Mouse (Mus musculus): ENCODE data around the gene Tmem14c.
"Not testable (repeated sequence)": the region's sequence is repeated elsewhere in the genome, so short reads cannot be mapped to it uniquely, and the experiment has no call there.

Gene Tmem14c

DNA sequence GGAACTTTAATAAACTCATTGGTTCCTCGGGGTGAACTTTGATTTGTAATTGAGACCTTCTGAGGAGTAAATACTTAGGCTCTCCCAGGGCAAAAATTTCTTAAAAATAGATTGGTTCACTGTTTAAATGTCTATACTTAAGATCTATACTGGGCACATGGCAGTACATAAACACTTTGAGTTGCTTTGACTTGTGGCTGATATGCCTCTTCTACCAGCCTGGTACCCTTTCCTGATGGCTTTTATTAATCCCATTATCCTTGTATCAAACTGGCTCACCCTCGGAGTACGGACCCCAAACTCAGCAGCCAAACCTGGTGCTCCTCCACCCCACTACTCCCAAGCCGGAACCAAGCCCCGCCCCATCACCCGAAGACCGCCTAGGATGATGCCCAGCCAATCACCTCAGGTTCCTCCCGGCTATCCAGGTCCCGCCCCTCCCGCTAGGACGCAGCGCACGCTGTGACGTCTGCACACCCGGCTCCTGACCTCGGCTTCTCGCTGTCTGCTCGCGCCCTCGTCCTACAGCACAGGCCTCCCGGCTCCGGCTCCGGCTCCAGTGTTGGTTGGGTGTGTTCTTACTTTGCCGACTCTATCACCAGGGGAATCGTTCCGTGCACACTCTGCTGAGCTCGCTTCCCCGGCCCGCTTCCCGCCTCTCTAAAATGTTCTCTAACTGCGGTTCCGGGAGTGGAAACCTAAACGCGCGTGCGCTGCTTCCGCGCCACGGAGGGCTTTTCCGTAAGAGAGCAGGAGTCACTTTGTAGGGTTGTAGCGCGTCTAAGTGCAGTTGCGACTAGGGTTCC is at the start of gene Tmem14c:
Gene Tmem14c (plus strand): TSS at position 464 of the 806 bp plus-strand sequence.
- DNase-seq (ENCODE audit: low read depth, low spot score), result peak; percentile 94

DNA sequence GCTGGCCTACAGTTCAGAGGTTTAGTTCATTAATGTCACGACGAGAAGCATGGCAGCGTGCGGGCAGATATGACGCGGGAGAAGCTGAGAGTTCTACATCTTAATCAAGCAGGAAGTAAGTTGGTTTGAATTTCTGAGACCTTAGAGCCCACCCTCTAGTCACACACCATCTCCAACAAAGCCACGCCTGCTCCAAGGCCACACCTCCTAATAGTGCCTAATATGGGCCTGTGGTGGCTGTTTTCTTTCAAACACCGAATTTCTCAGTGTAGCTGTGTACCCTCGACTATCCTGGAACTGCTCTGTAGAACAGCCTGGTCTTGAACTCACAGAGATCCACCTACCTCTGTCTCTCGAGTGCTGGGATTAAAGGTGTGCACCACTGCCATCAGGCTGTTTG is 48.5 kb upstream of the Tmem14c start:
- DNase-seq (ENCODE audit: low read depth, low spot score), result no peak

DNA sequence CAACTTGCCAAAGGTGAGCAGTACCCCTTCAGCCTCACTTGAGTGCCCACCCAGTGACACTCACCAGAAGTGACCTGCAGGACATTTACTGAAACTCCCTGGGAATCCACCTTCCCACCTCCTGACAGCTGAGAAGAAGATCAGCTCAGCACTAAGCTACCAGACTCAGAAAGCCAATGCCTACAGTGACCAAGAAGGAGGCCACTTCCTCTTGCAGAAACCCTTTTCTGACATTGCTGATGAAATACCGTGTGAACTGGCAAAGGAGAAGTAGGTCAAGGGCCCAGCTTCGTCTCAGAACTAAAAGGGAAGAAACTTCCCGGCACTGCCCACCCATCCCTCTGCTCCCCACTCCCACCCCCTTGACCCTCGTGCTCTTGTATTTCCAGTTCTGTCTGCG is 47.5 kb upstream of the Tmem14c start:
- no peak for DNase-seq (ENCODE audit: low read depth, low spot score)

DNA sequence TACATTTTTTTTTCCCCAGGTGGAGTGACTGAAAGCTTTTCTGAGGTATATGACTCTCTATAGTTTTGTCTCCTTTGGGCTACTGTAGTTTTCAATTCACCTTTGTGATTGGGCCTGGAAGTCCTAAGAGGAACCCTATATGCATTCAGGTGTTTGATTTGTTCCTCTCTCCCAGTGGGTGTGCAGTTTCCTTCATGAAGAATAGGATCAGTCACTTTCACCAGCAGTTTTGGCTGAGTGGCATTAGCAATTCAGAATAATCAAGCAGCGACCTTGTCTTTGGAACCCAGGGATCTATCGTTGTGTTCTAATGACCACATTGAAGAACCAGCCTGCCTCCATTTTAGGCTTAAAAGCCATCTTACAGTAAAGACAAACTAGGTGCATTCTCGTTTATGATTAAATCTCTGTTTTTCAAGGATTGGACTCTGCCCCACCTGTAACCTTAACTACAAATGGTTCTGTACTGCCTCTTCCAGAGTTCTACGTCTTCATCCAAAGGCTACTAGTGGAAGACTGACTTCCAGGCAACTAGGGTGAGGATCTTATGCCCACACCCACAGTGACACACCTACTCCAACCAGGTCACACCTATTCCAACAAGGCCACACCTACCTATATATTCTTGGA is 46.2 kb upstream of the Tmem14c start:
- DNase-seq (ENCODE audit: low read depth, low spot score), result peak; percentile 75

DNA sequence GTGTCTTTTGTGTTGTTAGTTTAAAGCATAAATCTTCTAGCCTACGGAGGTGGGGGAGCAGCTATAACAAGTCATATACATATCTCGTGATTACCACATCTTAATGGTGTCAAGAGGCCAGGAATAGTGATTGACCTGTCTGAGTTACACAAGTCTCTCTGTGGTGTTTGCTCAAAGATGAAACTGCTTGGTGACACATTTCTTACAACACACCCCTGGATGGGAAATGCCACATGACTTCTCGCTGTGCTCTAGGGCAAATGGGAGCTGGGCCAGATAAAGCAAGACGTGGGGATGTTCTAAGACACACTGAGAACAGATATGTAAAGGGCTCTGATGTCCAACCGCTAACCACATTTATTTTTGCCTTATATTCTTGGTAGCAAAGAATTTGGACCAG is 44.8 kb upstream of the Tmem14c start:
- no peak for DNase-seq (ENCODE audit: low read depth, low spot score)

DNA sequence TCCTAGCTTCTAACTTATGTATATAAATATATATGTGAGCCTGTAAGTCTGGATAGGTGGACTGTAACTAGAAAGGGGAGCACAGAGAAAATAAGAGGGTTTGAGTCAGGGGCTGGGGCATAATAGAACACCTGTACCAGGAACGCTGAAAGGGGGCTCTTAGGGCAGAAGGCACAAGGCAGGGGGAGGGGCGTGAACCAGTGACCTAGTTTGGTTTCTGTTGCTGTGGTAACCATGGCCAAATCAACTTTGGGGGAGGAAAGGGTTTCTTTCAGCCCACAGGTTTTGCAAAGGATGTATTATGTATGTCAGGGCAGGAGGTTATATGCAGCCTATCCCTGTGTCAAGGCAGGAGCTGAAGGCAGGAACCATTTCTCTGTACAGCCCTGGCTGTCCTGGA is 44.3 kb upstream of the Tmem14c start:
- no peak for DNase-seq (ENCODE audit: low read depth, low spot score)

DNA sequence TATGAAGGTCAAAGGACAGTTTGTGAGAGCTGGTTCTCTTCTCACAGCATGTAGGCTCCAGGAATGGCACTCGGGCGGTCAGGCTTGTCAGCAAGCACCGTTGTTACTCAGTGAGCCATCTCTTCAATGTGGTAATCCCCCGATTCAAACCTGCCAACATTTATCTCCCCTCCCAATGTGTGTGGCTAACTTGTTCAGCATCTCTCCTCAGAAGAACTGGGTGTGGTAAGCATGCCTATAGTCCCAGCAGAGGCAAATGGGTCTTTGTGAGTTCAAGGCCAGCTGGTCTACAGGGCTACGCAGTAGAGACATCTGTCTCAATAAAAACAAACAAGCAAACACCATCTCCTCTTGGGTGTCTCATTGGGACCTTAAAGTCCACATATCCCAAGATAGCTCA is 43.1 kb upstream of the Tmem14c start:
- peak; percentile 57 for DNase-seq (ENCODE audit: low read depth, low spot score)

DNA sequence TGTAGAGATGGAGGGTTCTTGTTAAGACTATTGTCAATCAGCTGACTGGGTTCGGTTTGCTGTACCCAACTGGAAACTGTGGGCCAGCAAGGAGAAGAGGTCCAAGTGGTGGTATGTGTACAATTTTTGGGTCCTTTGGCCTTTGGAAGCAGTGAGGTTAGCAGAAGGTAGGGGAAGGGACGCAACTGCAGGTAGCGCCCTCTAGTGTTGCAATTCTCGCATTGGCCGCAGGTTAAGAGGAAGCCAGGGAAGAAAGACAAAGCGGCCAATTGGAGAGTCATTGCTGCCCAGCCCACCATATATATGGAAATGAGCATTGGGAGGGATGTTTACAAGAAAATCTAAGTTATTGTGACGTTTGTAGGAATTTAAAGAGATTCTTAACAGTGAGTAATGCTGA is 38.5 kb upstream of the Tmem14c start:
- peak; percentile 92 for DNase-seq (ENCODE audit: low read depth, low spot score)

DNA sequence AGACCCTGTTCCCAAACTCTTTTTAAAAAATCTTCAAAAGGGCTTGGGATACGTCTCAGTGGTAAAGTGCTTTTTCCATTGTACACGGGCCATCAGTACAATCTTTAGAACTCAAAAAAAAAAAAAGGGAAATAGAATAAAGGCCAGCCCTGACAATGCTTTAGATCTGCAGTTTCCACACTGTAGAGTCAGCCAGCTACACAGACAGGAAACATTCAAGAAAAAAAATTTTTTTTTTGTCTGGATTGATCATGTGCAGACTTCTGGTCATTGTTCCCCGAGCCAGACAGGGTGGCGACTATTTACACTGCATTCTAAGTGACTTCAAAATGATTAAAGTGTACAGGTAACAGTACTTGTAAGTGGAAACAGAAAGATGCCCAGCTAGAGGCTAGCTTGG is 37.4 kb upstream of the Tmem14c start:
- DNase-seq (ENCODE audit: low read depth, low spot score), result no peak

DNA sequence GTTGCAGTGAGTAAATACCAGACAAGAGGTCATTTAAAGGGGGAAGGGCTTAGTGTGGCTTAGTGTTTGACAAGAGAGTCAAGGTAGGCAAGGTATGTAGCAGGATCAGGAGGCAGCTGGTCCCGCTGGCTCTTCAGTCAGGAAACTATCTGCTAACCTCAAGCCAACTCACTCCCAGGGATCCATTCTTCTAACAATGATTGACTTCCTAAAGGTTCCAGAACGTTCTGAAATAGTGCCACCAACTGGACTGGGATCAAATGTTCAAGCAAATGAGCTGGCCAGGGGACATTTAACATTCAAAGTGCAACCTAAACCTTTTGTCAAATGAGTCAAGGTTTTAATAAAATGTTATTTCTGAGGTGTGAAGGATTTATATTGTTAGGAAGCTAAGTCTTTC is 36.8 kb upstream of the Tmem14c start:
- no peak for DNase-seq (ENCODE audit: low read depth, low spot score)

DNA sequence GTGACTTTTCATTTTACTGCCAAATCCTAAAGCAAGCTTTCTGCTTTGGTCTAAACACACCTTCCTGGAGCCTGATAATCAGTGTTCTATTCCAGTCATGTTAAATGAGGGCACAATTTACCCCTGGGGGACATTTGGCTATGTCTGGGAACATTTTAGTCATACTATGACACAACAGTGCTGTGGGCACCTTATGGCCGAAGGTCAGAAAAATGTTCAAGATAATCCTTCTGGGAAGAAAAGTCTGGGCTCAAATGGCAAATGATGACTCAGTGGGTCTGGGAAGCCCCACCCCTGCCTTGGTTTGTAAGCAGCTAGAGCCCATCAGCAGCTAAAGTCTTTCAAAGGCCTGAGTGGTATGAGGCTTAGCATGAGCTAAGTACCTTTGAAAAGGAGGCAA is 33.3 kb upstream of the Tmem14c start:
- DNase-seq (ENCODE audit: low read depth, low spot score), result no peak

DNA sequence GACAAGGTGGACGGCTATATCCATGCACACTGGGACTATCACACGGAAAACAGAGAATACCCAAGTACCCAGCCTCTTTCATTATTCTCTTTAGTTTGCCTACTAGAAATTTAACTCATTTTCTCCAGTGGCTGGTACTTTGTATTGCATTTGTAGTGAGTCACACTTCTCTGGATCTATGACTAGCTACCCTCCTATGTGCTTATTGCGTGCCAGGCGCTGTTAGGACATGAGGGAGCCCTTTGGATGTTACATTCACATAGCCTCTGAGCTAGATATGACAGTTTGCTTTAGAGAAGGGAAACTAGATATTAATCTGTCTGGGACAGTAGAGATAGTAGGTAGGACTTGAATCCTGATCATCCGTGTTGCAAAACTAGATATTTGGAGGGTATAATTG is 30.0 kb upstream of the Tmem14c start:
- no peak for DNase-seq (ENCODE audit: low read depth, low spot score)

DNA sequence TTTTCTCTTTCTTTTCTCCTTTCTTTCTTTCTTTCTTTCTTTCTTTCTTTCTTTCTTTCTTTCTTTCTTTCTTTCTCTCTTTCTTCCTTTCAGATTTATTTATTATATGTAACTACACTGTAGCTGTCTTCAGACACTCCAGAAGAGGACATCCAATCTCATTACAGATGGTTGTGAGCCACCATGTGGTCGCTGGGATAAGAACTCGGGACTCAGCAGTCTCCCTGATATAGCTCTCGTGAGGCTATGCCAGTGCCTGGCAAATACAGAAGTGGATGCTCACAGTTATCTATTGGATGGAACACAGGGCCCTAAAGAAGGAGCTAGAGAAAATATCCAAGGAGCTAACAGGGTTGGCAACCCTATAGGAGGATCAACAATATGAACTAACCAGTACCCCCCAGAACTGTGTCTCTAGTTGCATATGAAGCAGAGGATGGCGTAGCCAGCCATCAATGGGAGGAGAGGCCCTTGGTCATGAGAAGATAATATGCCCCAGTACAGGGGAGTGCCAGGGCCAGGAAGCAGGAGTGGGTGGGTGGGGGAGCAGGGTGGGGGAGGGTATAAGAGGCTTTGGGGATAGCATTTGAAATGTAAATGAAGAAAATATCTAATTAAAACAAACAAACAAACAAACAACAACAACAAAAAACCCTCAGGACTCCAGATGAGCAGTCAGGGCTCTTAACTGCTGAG is 28.3 kb upstream of the Tmem14c start:
- not testable (repeated sequence) for DNase-seq (ENCODE audit: low read depth, low spot score)

DNA sequence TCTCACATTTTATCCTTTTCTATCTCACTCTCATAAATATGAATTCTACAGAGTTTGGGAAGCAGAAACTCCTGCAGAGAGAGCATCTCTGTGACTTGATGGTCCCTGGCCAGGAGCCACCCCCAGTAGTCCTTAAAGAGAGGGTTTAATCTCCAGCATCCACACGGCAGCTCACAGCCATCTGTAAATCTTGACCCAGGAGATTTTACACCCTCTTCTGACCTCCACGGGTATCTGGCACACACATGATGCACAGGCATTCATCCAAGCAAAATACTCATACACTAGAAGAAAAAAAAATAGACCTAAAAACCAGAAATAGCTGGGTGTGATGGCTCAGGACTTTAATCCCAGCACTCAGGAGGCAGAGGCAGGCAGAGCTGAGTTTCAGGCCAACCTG is 27.7 kb upstream of the Tmem14c start:
- DNase-seq (ENCODE audit: low read depth, low spot score), result no peak

DNA sequence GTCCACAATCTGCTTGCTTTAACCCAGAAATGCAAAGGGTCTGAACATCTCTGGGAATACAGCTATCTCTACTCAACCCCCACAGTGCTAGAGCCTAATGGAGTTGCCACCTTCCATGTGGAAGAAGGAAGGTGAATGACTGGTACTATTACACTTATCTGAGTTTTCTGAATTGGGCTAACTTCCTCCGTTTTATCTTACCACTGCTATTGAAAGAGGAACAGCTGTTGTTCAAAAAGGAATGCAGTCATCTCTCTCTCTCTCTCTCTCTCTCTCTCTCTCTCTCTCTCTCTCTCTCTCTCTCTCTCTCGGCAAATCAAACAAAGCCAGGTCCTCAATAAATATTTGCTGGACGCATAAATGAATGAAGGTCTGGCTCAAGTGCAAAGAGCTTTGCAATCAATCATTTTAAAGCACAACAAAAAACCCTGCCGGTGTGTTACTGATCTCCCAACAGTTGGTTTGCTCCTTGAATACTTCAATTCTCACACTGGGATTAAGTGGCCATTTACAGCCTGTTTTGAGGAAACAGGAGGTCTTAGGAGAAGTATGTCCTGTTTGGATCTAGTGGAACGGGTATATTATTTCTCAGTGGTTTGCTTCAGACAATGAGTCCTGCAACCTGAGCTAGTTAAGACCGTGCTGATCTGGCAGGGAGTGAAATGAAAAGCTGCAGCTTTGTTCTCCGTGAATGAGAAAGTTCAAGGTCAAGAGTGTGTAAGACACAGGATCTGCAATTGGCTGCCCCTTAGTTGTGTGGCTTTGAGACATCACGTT is 21.4 kb upstream of the Tmem14c start:
- DNase-seq (ENCODE audit: low read depth, low spot score), result peak; percentile 60

DNA sequence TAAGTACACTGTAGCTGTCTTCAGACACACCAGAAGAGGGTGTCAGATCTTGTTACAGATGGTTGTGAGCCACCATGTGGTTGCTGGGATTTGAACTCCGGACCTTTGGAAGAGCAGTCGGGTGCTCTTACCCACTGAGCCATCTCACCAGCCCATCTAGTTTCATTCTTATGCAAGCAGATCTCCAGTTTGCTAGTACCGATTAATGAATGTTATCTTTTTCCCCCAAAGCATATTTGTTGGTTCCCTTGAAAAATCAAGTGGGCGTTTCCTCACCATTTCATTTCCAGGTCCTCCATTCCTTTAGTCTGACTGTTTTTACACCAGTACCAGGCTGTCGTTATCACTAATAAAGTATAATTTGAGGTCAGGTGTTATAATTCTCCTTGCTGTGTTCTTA is 17.6 kb upstream of the Tmem14c start:
- not testable (repeated sequence) for DNase-seq (ENCODE audit: low read depth, low spot score)

DNA sequence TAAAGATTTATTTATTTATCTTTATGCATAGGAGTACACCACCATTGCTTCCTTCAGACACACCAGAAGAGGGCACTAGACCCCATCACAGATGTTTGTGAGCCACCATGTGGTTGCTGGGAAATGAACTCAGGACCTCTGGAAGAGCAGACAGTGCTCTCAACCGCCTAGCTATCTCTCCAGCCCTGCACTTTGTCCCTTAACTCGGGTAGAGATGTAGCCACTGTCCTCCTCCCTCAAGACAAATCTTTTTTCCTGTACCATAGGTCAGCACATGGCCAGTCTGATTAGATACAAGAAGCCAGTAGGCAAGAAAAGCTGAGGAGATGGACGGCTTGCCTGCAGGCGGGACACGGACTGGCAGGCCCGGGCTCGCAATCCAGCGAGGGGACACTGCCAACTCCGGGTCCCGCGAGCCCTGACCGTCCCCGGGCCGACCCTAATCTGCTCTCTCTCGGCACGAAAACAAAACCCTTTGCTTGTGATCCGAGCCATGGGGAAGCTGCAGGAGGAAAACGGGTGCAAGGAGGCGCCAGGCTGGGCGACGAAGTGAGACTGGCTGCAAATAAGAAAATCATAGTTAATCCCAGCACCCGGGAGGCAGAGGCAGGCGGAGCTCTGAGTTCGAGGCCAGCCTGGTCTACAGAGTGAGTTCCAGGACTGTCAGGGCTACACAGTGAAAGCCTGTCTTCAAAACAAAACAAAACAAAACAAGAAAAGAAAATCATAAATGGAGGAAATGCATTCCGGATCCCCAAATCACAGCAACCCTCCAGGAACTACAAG is 15.8 kb upstream of the Tmem14c start:
- no peak for DNase-seq (ENCODE audit: low read depth, low spot score)

DNA sequence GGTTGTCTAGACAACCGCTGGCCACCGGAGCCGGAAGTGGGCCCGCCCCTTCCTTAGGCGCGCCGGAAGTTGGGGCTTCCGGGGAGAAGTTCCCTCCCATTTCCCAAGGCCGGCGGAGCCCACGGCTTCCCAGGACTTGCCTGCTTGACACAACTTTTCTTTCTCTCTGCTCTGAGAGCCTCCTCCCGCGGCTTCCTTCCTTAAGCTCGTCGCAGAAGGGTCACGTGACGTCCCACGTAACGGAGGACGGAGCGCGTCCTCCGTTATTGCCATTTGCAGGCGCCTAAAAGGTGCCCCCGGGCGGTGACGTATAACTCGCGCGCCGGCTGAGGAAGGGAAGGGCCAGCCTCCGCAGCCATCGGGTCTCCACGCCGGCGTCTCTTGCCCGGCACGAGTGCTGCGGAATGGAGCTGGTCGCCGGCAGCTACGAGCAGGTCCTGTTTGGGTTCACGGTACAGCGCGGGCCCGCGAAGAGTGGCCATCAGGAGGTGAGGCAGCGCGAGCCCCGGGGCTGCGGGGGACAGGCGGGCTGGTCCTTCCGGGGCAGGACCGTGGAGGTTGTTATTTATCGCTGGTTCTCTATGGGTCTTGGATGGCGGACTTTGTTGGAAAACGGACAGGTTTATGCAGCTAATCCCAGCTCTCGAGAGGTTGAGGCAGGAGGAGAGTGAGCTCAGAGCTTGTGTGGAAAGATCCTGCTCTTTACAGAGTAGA is 15.0 kb upstream of the Tmem14c start, which contains the start of gene Pak1ip1:
Gene Pak1ip1 (plus strand): TSS at position 98 of the 714 bp plus-strand sequence.
- DNase-seq (ENCODE audit: low read depth, low spot score), result peak; percentile 95

DNA sequence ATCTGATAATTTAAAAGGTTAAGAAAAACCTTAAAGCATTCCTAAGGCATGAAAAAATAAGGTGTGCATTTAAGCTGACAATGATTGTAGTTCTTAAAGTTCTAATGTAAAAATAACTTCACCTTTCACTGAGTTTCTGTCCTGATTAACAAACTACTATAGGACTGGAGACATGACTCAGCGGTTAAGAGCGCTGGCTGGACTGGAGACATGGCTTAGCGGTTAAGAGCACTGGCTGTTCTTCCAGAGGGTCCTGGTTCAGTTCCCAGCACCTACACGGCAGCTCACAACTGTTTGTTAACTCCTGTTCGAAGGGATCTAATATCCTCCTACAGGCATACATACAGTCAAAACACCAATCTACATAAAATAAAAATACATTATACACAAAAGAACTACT is 14.1 kb upstream of the Tmem14c start:
- no peak for DNase-seq (ENCODE audit: low read depth, low spot score)

DNA sequence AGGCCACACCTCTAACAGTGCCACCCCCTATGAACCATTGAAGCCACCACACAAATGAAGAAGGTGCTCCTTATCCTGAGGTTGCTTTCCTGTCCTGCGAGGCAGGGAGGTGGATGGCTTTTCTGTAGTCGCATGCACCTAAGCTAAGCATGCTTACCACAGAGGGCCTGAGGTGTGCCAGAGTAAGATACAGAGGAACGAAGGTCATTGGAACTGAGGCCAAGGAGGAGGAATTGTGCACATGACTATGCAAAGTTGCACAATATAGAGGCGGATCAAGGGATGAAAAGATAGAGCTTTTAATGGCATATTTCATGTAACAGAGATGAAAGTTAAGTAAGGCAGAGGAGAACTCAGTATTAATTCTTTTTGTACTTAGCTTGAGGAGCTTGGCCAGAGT is 9.8 kb upstream of the Tmem14c start:
- no peak for DNase-seq (ENCODE audit: low read depth, low spot score)

Measured in ES-CJ7 (cell line).